Mouse (Mus musculus) ovary, postnatal 14 days (tissue): ENCODE measurements around the gene Pidd1.

Source experiments
- DNase-seq: peaks from one replicate; pipeline ENCODE4 v3.0.0; 2022; ENCODE audit warnings: low spot score

Gene Pidd1

GRCm38 (mm10) chr7:141443828-141444237 lies at the start of gene Pidd1:
Gene Pidd1, minus strand, starts transcription at chr7:141444025.
- no peak for DNase-seq

GRCm38 (mm10) chr7:141492738-141493137 lies 48.9 kb upstream of the Pidd1 start:
- no peak for DNase-seq

- no peak for DNase-seq
Observed at GRCm38 (mm10) chr7:141491151-141491550, 47.3 kb upstream of the Pidd1 start.

- no peak for DNase-seq
Observed at GRCm38 (mm10) chr7:141487141-141487540, 43.3 kb upstream of the Pidd1 start.

- no peak for DNase-seq
Observed at GRCm38 (mm10) chr7:141486239-141486638, 42.4 kb upstream of the Pidd1 start.

GRCm38 (mm10) chr7:141485606-141486005 lies 41.8 kb upstream of the Pidd1 start:
- DNase-seq: no peak

- DNase-seq: no peak
Observed at GRCm38 (mm10) chr7:141485186-141485585, 41.4 kb upstream of the Pidd1 start.

GRCm38 (mm10) chr7:141484186-141485120 lies 40.6 kb upstream of the Pidd1 start:
- no peak for DNase-seq

GRCm38 (mm10) chr7:141483114-141483653 lies 39.4 kb upstream of the Pidd1 start:
- no peak for DNase-seq

- DNase-seq: no peak
Observed at GRCm38 (mm10) chr7:141482531-141483024, 38.8 kb upstream of the Pidd1 start.

- DNase-seq: no peak
Observed at GRCm38 (mm10) chr7:141481498-141482401, 37.9 kb upstream of the Pidd1 start.

GRCm38 (mm10) chr7:141480842-141481497 lies 37.1 kb upstream of the Pidd1 start:
- DNase-seq: no peak

- no peak for DNase-seq
Observed at GRCm38 (mm10) chr7:141478270-141478748, 34.5 kb upstream of the Pidd1 start.

- no peak for DNase-seq
Observed at GRCm38 (mm10) chr7:141477578-141478269, 33.9 kb upstream of the Pidd1 start.

- DNase-seq: no peak
Observed at GRCm38 (mm10) chr7:141476981-141477370, 33.2 kb upstream of the Pidd1 start.

- peak; percentile 67 for DNase-seq
Observed at GRCm38 (mm10) chr7:141476226-141476980, 32.6 kb upstream of the Pidd1 start.

GRCm38 (mm10) chr7:141475805-141476158 lies 32.0 kb upstream of the Pidd1 start:
- no peak for DNase-seq

- DNase-seq: peak; percentile 75
Observed at GRCm38 (mm10) chr7:141475011-141475804, 31.4 kb upstream of the Pidd1 start, which contains the start of the genes Polr2l and Tspan4. Gene Polr2l, minus strand, starts transcription at chr7:141475132. Gene Tspan4, plus strand, starts transcription at chr7:141475240.

GRCm38 (mm10) chr7:141474160-141474559 lies 30.3 kb upstream of the Pidd1 start:
- DNase-seq: no peak
